Mouse (Mus musculus) cerebellum, adult 2 months (tissue): ENCODE measurements around the gene Foxo6.

Source experiments
- CTCF ChIP-seq: fragments of 200-500 bp; IDR thresholded peaks from 2 replicates; pipeline ENCODE4 v1.5.1; 2011; ENCODE audit warnings: low read depth, mild to moderate bottlenecking, control low read depth, low read length, moderate library complexity, borderline replicate concordance; ENCODE audit not compliant: insufficient read depth
- POLR2A ChIP-seq: fragments of 200-500 bp; IDR thresholded peaks from 2 replicates; pipeline ENCODE4 v1.6.1; 2011; ENCODE audit warnings: low read length, control low read depth, borderline replicate concordance; ENCODE audit not compliant: insufficient read depth

DNA sequence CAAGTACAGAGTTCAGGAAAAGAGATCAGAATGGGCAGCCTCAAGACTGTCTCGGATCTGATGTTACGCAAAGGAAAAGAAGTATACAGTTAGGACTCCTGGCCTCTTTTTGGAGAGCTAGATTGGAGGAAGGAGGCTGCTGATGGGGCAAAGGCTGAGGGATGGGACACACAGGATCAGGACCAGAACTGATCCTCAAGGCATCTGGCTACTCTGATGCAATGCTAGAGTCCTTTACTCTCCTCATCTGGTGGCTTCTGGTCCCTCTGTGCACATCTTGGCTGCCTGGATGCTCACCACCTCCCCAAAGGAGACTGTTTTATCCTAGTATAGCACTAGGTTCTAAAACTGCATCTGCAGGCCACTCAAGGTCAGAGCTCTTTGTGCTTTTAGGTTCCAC lies 44.4 kb upstream of the Foxo6 start:
- TF ChIP-seq CTCF (no peak), POLR2A (no peak)
